Mouse (Mus musculus) C2C12 (cell line): ENCODE measurements around the gene Fam229a.

Experiments
- CEBPB ChIP-seq: IDR thresholded peaks from one replicate; pipeline ENCODE4 v1.6.1; 2011; ENCODE audit warnings: low read depth, mild to moderate bottlenecking, control low read depth, moderate library complexity
- CTCF ChIP-seq: IDR thresholded peaks from one replicate; pipeline ENCODE4 v1.5.1; 2011; ENCODE audit not compliant: control insufficient read depth, insufficient read depth, insufficient read length
- FOSL1 ChIP-seq: IDR thresholded peaks from one replicate; pipeline ENCODE4 v1.8.0; 2011; ENCODE audit warnings: mild to moderate bottlenecking, low read length; ENCODE audit not compliant: poor library complexity, insufficient read depth, severe bottlenecking
- MAX ChIP-seq: IDR thresholded peaks from one replicate; pipeline ENCODE4 v1.6.1; 2011; ENCODE audit warnings: mild to moderate bottlenecking, control low read depth
- MYOD1 ChIP-seq: IDR thresholded peaks from one replicate; pipeline ENCODE4 v1.6.1; 2011; ENCODE audit warnings: low read depth; ENCODE audit not compliant: control insufficient read depth, insufficient read length
- MYOG ChIP-seq: IDR thresholded peaks from one replicate; pipeline ENCODE4 v1.6.1; 2011; ENCODE audit not compliant: control insufficient read depth, insufficient read length; ENCODE audit errors: extremely low read depth
- USF1 ChIP-seq: IDR thresholded peaks from one replicate; pipeline ENCODE4 v1.6.1; 2011; ENCODE audit warnings: low read depth, mild to moderate bottlenecking, control low read depth, moderate library complexity

DNA sequence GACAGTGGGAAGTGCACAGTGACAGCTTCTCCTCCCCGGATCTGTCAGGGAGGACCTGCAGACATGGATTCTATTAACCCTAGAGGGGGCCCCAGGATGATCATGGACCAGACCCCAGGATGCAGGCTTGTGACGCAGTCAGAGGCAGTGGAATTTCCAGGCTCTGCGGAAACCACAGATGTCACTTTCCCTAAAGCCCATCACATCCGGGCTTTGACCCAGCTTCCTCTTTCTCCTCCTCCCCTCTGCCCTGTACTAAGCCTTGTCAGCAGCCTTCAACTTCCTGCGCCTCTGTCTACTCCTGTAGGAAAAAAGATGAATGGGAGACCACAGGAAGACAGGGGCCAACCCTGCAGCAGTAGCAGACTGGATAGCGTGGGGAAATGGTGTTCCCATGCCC is 5.6 kb downstream of the Fam229a start:
- TF ChIP-seq CTCF (no peak), USF1 (no peak), MAX (no peak), MYOD1 (no peak), MYOG (no peak), CEBPB (no peak), FOSL1 (no peak)
